26 mouse cellular contexts compared by ENCODE assay signal in genomic region chr2:141800236-141800635, GRCm38 (mm10).
DNase-seq lines count a peak whose midpoint lies in the region; ATAC-seq lines count a peak whose summit lies in the region.
"Had no signal": no experiment of that assay in that cellular context is flagged by ENCODE, and none has a peak within 500 bp of the region (broad histone marks: within the 10 kb centered on the region; RNA-seq: fewer than 3 reads in every experiment).

No protein-coding gene starts in this region.

- no peak overlapping the region for H3K27ac ChIP-seq in limb, embryonic 11.5 days (replicated peaks; ENCODE audit: low read depth, low read length)
- H3K27ac ChIP-seq in heart, embryonic 12.5 days (ENCODE audit: poor library complexity, severe bottlenecking) = no peak overlapping the region
- H3K27ac ChIP-seq: forebrain, embryonic 10.5 days; forebrain, embryonic 13.5 days; heart, embryonic 15.5 days; hindbrain, embryonic 14.5 days; hindbrain, postnatal 0 days; intestine, embryonic 15.5 days had no signal

- no peak overlapping the region for H3K9ac ChIP-seq in limb, embryonic 11.5 days (ENCODE audit: low read length)
- H3K9ac ChIP-seq in heart, embryonic 12.5 days = no peak overlapping the region
- H3K9ac ChIP-seq: forebrain, embryonic 13.5 days; heart, embryonic 15.5 days; hindbrain, embryonic 14.5 days; intestine, embryonic 15.5 days had no signal

- intact Hi-C loops in heart, postnatal 36 days (cut with DNase I) = no loop called here

- H3K9me3 ChIP-seq in limb, embryonic 11.5 days (ENCODE audit: control insufficient read depth, low read length) = no peaks in the 10 kb centered on the region
- no peaks in the 10 kb centered on the region for H3K9me3 ChIP-seq in heart, embryonic 12.5 days (replicated peaks)
- H3K9me3 ChIP-seq: forebrain, embryonic 10.5 days; forebrain, embryonic 13.5 days; heart, embryonic 15.5 days; intestine, embryonic 15.5 days had no signal

- no peaks in the 10 kb centered on the region; the same call in 1 of the 2 replicates for H3K4me1 ChIP-seq in limb, embryonic 11.5 days (ENCODE audit: control insufficient read depth, insufficient read depth, low read length)
- H3K4me1 ChIP-seq in heart, embryonic 12.5 days (replicated peaks) = no peaks in the 10 kb centered on the region
- H3K4me1 ChIP-seq: forebrain, embryonic 13.5 days; heart, embryonic 15.5 days; intestine, embryonic 15.5 days had no signal

- WGBS in limb, embryonic 11.5 days = 25% methylated on average over 4 of the region's 4 CpGs
- WGBS in heart, embryonic 12.5 days = 70% methylated on average over 4 of the region's 4 CpGs

- no peaks in the 10 kb centered on the region for H3K36me3 ChIP-seq in limb, embryonic 11.5 days (ENCODE audit: control insufficient read depth, insufficient read depth, low read length)
- no peaks in the 10 kb centered on the region for H3K36me3 ChIP-seq in heart, embryonic 12.5 days
- H3K36me3 ChIP-seq: forebrain, embryonic 10.5 days; heart, embryonic 15.5 days; intestine, embryonic 15.5 days had no signal

- H3K4me2 ChIP-seq in limb, embryonic 11.5 days (ENCODE audit: low read depth, severe bottlenecking) = no peak overlapping the region
- H3K4me2 ChIP-seq in heart, embryonic 12.5 days = no peak overlapping the region
- H3K4me2 ChIP-seq: forebrain, embryonic 13.5 days; heart, embryonic 11.5 days; heart, embryonic 15.5 days; hindbrain, embryonic 14.5 days; intestine, embryonic 15.5 days had no signal

- H3K4me3 ChIP-seq in limb, embryonic 11.5 days (ENCODE audit: low read depth, low read length) = no peak overlapping the region
- H3K4me3 ChIP-seq in heart, embryonic 12.5 days = no peak overlapping the region
- H3K4me3 ChIP-seq: forebrain, embryonic 10.5 days; forebrain, embryonic 13.5 days; heart, embryonic 15.5 days; intestine, embryonic 15.5 days had no signal

- no peak for ATAC-seq in limb, embryonic 11.5 days (ENCODE audit: insufficient number of reproducible peaks, low FRiP score, low TSS enrichment, low read depth)
- no peak for ATAC-seq in heart, embryonic 12.5 days (ENCODE audit: insufficient number of reproducible peaks, low FRiP score)
- ATAC-seq: CD4-positive, CD25-positive, alpha-beta regulatory T cell, adult 4 months; forebrain, embryonic 13.5 days; forebrain, embryonic 16.5 days; hindbrain, postnatal 0 days; intestine, embryonic 15.5 days had no signal

- DNase-seq in embryo, embryonic 10.5 days (ENCODE audit: low spot score) = peak; percentile 61
- DNase-seq in embryo, embryonic 9.5 days (ENCODE audit: extremely low spot score) = peak; percentile 7
- DNase-seq in forelimb bud, embryonic 11.5 days (ENCODE audit: low read depth, low spot score) = peak; percentile 27
- peak; percentile 24 for DNase-seq in limb, embryonic 11.5 days (ENCODE audit: low spot score)
- no peak for DNase-seq in urinary bladder, postnatal 4 days (ENCODE audit: low spot score in 2 of 2)
- no peak for DNase-seq in heart, postnatal 36 days
- DNase-seq in urinary bladder, adult 2 months (ENCODE audit: low spot score) = no peak
- DNase-seq: adrenal gland, postnatal 10 days; cerebellum, adult 18-20 months; cerebellum, adult 9-10 months; cerebellum, postnatal 14 days; gastrocnemius, postnatal 25 days; heart, adult 11 months; heart, postnatal 10 days; heart, postnatal 4 days; kidney, adult 11 months had no signal

- H3K27me3 ChIP-seq in limb, embryonic 11.5 days (ENCODE audit: control insufficient read depth, insufficient read depth, low read length) = no peaks in the 10 kb centered on the region
- H3K27me3 ChIP-seq in heart, embryonic 12.5 days (replicated peaks) = no peaks in the 10 kb centered on the region
- H3K27me3 ChIP-seq: forebrain, embryonic 13.5 days; heart, embryonic 15.5 days; intestine, embryonic 15.5 days had no signal

Comparison
In these comparisons a context has a peak if more than half of its experiments do, and no peak if none do; other contexts are left out.
1. DNase-seq: peak in embryo, embryonic 10.5 days (single experiment), embryo, embryonic 9.5 days (single experiment), forelimb bud, embryonic 11.5 days (single experiment) and limb, embryonic 11.5 days (single experiment); none in urinary bladder, postnatal 4 days (0 of 2), heart, postnatal 36 days (0 of 2) and urinary bladder, adult 2 months (single experiment).